8 mouse cellular contexts compared by ENCODE assay signal in the genomic region with DNA sequence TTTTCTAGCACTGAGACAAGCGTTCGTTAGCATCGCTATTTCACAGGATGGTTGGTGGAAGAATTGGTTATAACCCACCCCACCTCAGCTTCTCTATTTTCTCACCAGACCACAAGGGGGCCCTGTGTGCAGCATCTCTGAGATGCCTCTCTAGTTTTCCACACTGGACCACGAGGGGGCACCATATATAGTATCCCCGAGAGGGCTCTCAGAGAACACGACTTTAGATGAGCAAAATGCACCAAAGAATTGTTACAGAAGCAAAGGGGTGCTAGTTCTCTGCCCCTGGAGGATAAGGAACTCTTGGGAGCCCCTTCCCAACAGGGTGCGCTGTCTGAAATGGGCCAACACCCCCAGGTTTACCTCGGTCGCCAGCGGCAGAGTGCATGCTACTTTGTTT. TPM values are rescaled to one million over a fixed set of nuclear protein-coding genes. Genes with fewer than 3 reads are reported as not detected.
DNase-seq lines count a peak whose midpoint lies in the region; ATAC-seq and TF ChIP-seq lines count a peak whose summit lies in the region.

No protein-coding gene starts in this region.

- TF ChIP-seq EP300 in heart, adult 2 months (IDR thresholded peaks at IDR 0.05; ENCODE audit: insufficient read depth, low read depth, low read length), result peak; percentile 79

- H3K27ac ChIP-seq in heart, adult 2 months, result no peak overlapping the region
- H3K27ac ChIP-seq in heart, embryonic 11.5 days (ENCODE audit: low read depth, low read length), result no peak overlapping the region
- H3K27ac ChIP-seq in neural tube, embryonic 11.5 days (ENCODE audit: low read depth, low read length), result no peak overlapping the region

- H3K27me3 ChIP-seq in heart, adult 2 months (ENCODE audit: control insufficient read depth, insufficient read depth, low read length), result no peaks in the 10 kb centered on the region
- no peaks in the 10 kb centered on the region; the same call in 1 of the 2 replicates for H3K27me3 ChIP-seq in heart, embryonic 11.5 days (ENCODE audit: control insufficient read depth, insufficient read depth, low read length)
- no peaks in the 10 kb centered on the region for H3K27me3 ChIP-seq in neural tube, embryonic 11.5 days (ENCODE audit: control insufficient read depth, insufficient read depth, low read length)

- 66% methylated on average over 10 of the region's 10 CpGs for WGBS in heart, adult 2 months
- 65% methylated on average over 10 of the region's 10 CpGs for whole genome bisulfite sequencing in heart, embryonic 11.5 days (ENCODE audit: insufficient replicate concordance)
- 65% methylated on average over 10 of the region's 10 CpGs for WGBS in neural tube, embryonic 11.5 days

- no peaks in the 10 kb centered on the region for H3K9me3 ChIP-seq in heart, embryonic 11.5 days (replicated peaks; ENCODE audit: control insufficient read depth, low read length)
- H3K9me3 ChIP-seq in neural tube, embryonic 11.5 days (ENCODE audit: control insufficient read depth, low read length), result no peaks in the 10 kb centered on the region

- ATAC-seq in heart, embryonic 11.5 days (replicated peaks; ENCODE audit: insufficient number of reproducible peaks, low FRiP score, low TSS enrichment), result no peak
- no peak for ATAC-seq in neural tube, embryonic 11.5 days (ENCODE audit: insufficient read depth, low FRiP score, low TSS enrichment)

- H3K79me2 ChIP-seq in heart, adult 2 months (replicated peaks; ENCODE audit: control insufficient read depth, insufficient read depth, low read length), result no peaks in the 10 kb centered on the region

- intact Hi-C loops in heart, adult 2 months (cut with DNase I), result loop anchor here (1.0 to 2.0 kb wide), 4 partner anchors 19 to 270 kb away; no protein-coding TSS in a partner anchor
- intact Hi-C loops in heart, postnatal 36 days (cut with DNase I), result loop anchor here (1.0 to 2.0 kb wide), 3 partner anchors 56 to 270 kb away; no protein-coding TSS in a partner anchor
- intact Hi-C loops in left cerebral cortex, postnatal 14 days (cut with DNase I), result loop anchor here (5.0 kb wide), 1 partner anchor 270 kb away; no protein-coding TSS in a partner anchor

- no peaks in the 10 kb centered on the region; the same call in 1 of the 2 replicates for H3K4me1 ChIP-seq in heart, adult 2 months (ENCODE audit: control insufficient read depth, insufficient read depth, low read length)
- H3K4me1 ChIP-seq in heart, embryonic 11.5 days (ENCODE audit: control insufficient read depth, insufficient read depth, low read length), result peaks cover 13% of the 10 kb centered on the region; the same call in 1 of the 2 replicates
- H3K4me1 ChIP-seq in neural tube, embryonic 11.5 days (ENCODE audit: control insufficient read depth, insufficient read depth, low read length), result peaks cover 6% of the 10 kb centered on the region; the same call in 1 of the 2 replicates

- DNase-seq in heart, adult 2 months, result peak; percentile 75 to 86
- peak; percentile 78 to 86 for DNase-seq in adrenal gland, adult 18-20 months (ENCODE audit: low spot score in 2 of 2)
- DNase-seq in embryo, embryonic 11.5 days (ENCODE audit: low read depth, low spot score), result peak; percentile 46
- DNase-seq in heart, postnatal 36 days, result peak; percentile 84 to 88
- peak; percentile 82 to 85 for DNase-seq in left cerebral cortex, postnatal 14 days (ENCODE audit: low spot score in 2 of 2)
- DNase-seq in neural tube, embryonic 11.5 days (ENCODE audit: low spot score), result peak; percentile 68
- DNase-seq in testis, postnatal 14 days (ENCODE audit: low spot score), result peak; percentile 60

- no peak overlapping the region for H3K4me3 ChIP-seq in heart, adult 2 months
- H3K4me3 ChIP-seq in heart, embryonic 11.5 days (ENCODE audit: low read depth, low read length), result no peak overlapping the region
- H3K4me3 ChIP-seq in neural tube, embryonic 11.5 days (ENCODE audit: low read depth, low read length), result no peak overlapping the region

- no peak overlapping the region for H3K9ac ChIP-seq in heart, adult 2 months (ENCODE audit: low read depth, low read length)
- no peak overlapping the region for H3K9ac ChIP-seq in heart, embryonic 11.5 days (ENCODE audit: low read depth, low read length)
- H3K9ac ChIP-seq in neural tube, embryonic 11.5 days (ENCODE audit: low read length), result no peak overlapping the region

- H3K4me2 ChIP-seq in heart, embryonic 11.5 days, result no peak overlapping the region
- no peak overlapping the region for H3K4me2 ChIP-seq in neural tube, embryonic 11.5 days (ENCODE audit: low read depth)

- H3K36me3 ChIP-seq in heart, adult 2 months (ENCODE audit: control insufficient read depth, insufficient read depth, low read length), result no peaks in the 10 kb centered on the region
- no peaks in the 10 kb centered on the region for H3K36me3 ChIP-seq in heart, embryonic 11.5 days (ENCODE audit: control insufficient read depth, insufficient read depth, low read length)
- no peaks in the 10 kb centered on the region for H3K36me3 ChIP-seq in neural tube, embryonic 11.5 days (ENCODE audit: control insufficient read depth, insufficient read depth, low read length)

- TF ChIP-seq POLR2A in heart, adult 2 months (IDR thresholded peaks at IDR 0.05; ENCODE audit: insufficient read depth, low read depth, low read length), result no peak

- peak; percentile 93 for TF ChIP-seq CTCF in heart, adult 2 months (IDR thresholded peaks at IDR 0.05)

RNA-seq across cellular contexts. Expression of gene Gm17364, which starts 28.9 kb away (rescaled TPM):
- total RNA-seq in heart, adult 2 months (2021), result not detected
- polyA plus RNA-seq in heart, adult 2 months (2012; rRNA removed), result not detected in 2 replicates
- not detected in 2 replicates for polyA plus RNA-seq in heart, embryonic 11.5 days (2014; fragmentation: Nextera tagmentation; extraction: Ambion mirVana)
- not detected for total RNA-seq in adrenal gland, adult 18-20 months (2021)
- total RNA-seq in heart, postnatal 36 days (2021), result not detected
- total RNA-seq in left cerebral cortex, postnatal 14 days (2021), result not detected
- not detected in 2 replicates for polyA plus RNA-seq in neural tube, embryonic 11.5 days (2014; fragmentation: Nextera tagmentation; extraction: Ambion mirVana)

RNA-seq across cellular contexts. Expression of gene Smim13, which starts 53.1 kb away (rescaled TPM):
- total RNA-seq in heart, adult 2 months (2021), result 10 to 100 TPM; 23.0 to 27.6 TPM
- 9.0 and 19.7 TPM in 2 replicates for polyA plus RNA-seq in heart, adult 2 months (2012; rRNA removed)
- polyA plus RNA-seq in heart, embryonic 11.5 days (2014; fragmentation: Nextera tagmentation; extraction: Ambion mirVana), result 8.7 and 12.9 TPM in 2 replicates
- total RNA-seq in adrenal gland, adult 18-20 months (2021), result 1 to 10 TPM; 9.7 to 9.8 TPM
- 10 to 100 TPM; 23.6 to 25.0 TPM for total RNA-seq in heart, postnatal 36 days (2021)
- 100 to 1,000 TPM; 180 to 182 TPM for total RNA-seq in left cerebral cortex, postnatal 14 days (2021)
- polyA plus RNA-seq in neural tube, embryonic 11.5 days (2014; fragmentation: Nextera tagmentation; extraction: Ambion mirVana), result 17.8 and 19.4 TPM in 2 replicates

Comparison
In these comparisons a context has a peak if more than half of its experiments do, and no peak if none do; other contexts are left out.
1. RNA of gene Smim13, which starts 53.1 kb away (total RNA-seq): 180 to 182 TPM in left cerebral cortex, postnatal 14 days; 23.0 to 27.6 TPM in heart, adult 2 months, 23.6 to 25.0 TPM in heart, postnatal 36 days and 9.7 to 9.8 TPM in adrenal gland, adult 18-20 months; every median in the first group is over 4 times any median in the second.
2. Peak in every context shown above with its lines, with median percentiles within 50 percentile points of each other: DNase-seq.